In the genomic region with DNA sequence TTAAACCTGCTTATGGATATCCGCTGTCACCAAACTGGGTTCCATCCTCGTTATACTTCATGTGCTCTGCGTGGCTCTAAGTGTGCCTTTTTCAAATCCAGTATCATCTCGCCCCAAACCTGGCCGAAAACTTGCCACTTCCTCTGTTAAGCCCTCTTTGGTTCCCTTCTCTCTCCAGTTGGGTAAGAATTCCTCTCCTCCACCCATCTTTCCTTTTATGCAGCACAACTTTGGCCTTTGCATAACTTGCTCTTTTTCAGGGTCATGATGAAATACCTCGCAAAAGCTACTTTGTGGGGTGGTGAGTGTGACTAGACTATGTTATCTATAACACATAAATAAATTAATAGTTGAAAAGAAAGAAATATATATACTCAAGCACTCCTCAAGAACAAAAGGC, we compare ENCODE assay signal across 24 mouse cellular contexts. TPM values are rescaled to one million over a fixed set of nuclear protein-coding genes. Genes with fewer than 3 reads are reported as not detected.
A peak's percentile ranks its signal among the peaks of the same experiment; 100 is the strongest.
DNase-seq lines count a peak whose midpoint lies in the region; ATAC-seq and TF ChIP-seq lines count a peak whose summit lies in the region.
"Had no signal": no experiment of that assay in that cellular context is flagged by ENCODE, and none has a peak within 500 bp of the region (broad histone marks: within the 10 kb centered on the region; RNA-seq: fewer than 3 reads in every experiment).

No protein-coding gene starts in this region.

- no peaks in the 10 kb centered on the region for H3K4me1 ChIP-seq in midbrain, embryonic 11.5 days (ENCODE audit: control insufficient read depth, insufficient read depth, low read length)
- H3K4me1 ChIP-seq in midbrain, embryonic 15.5 days, result no peaks in the 10 kb centered on the region
- H3K4me1 ChIP-seq: forebrain, embryonic 10.5 days; forebrain, embryonic 13.5 days; hindbrain, embryonic 12.5 days; hindbrain, embryonic 15.5 days had no signal

- H3K79me2 ChIP-seq in myocyte (ENCODE audit: control insufficient read depth, insufficient read depth), result no peaks in the 10 kb centered on the region

- no peaks in the 10 kb centered on the region for H3K9me3 ChIP-seq in midbrain, embryonic 11.5 days (ENCODE audit: control insufficient read depth, low read length)
- no peaks in the 10 kb centered on the region for H3K9me3 ChIP-seq in midbrain, embryonic 15.5 days
- H3K9me3 ChIP-seq: forebrain, embryonic 10.5 days; forebrain, embryonic 13.5 days; G1E; heart, embryonic 10.5 days; hindbrain, embryonic 12.5 days; hindbrain, embryonic 15.5 days had no signal

- no peak overlapping the region for H3K9ac ChIP-seq in midbrain, embryonic 11.5 days (ENCODE audit: low read length)
- H3K9ac ChIP-seq in midbrain, embryonic 15.5 days, result no peak overlapping the region
- H3K9ac ChIP-seq: forebrain, embryonic 13.5 days; hindbrain, embryonic 12.5 days; hindbrain, embryonic 15.5 days had no signal

- WGBS in midbrain, embryonic 11.5 days, result 90% methylated on average over 6 of the region's 6 CpGs
- 93% methylated on average over 6 of the region's 6 CpGs for WGBS in midbrain, embryonic 15.5 days

- H3K4me2 ChIP-seq in midbrain, embryonic 11.5 days, result no peak overlapping the region
- H3K4me2 ChIP-seq in midbrain, embryonic 15.5 days, result no peak overlapping the region
- no peak overlapping the region for H3K4me2 ChIP-seq in myocyte (ENCODE audit: low read depth)
- H3K4me2 ChIP-seq: forebrain, embryonic 13.5 days; hindbrain, embryonic 12.5 days; hindbrain, embryonic 15.5 days had no signal

- no peak overlapping the region for H3K27ac ChIP-seq in midbrain, embryonic 11.5 days (ENCODE audit: low read depth, low read length)
- H3K27ac ChIP-seq in midbrain, embryonic 15.5 days, result no peak overlapping the region
- H3K27ac ChIP-seq: forebrain, embryonic 10.5 days; forebrain, embryonic 13.5 days; gastrocnemius, adult 2 months; heart, adult 2 months; heart, embryonic 10.5 days; hindbrain, embryonic 12.5 days; hindbrain, embryonic 15.5 days had no signal

- H3K4me3 ChIP-seq in midbrain, embryonic 11.5 days (ENCODE audit: low read depth, low read length), result no peak overlapping the region
- H3K4me3 ChIP-seq in midbrain, embryonic 15.5 days, result no peak overlapping the region
- H3K4me3 ChIP-seq in myocyte, result no peak overlapping the region
- H3K4me3 ChIP-seq: forebrain, embryonic 10.5 days; forebrain, embryonic 13.5 days; gastrocnemius, adult 2 months; heart, adult 2 months; heart, embryonic 10.5 days; hindbrain, embryonic 12.5 days; hindbrain, embryonic 15.5 days had no signal

- ATAC-seq in midbrain, embryonic 11.5 days (ENCODE audit: low FRiP score), result no peak
- ATAC-seq in midbrain, embryonic 15.5 days (replicated peaks), result no peak
- peak; percentile 74 for ATAC-seq in megakaryocyte, adult 5-6 weeks (ENCODE audit: poor library complexity, severe bottlenecking)
- ATAC-seq: activated CD4-positive, CD25-positive, alpha-beta regulatory T cell, adult 4 months; forebrain, embryonic 13.5 days; forebrain, embryonic 16.5 days had no signal

- no peaks in the 10 kb centered on the region for H3K27me3 ChIP-seq in midbrain, embryonic 11.5 days (ENCODE audit: control insufficient read depth, insufficient read depth, low read length)
- H3K27me3 ChIP-seq in midbrain, embryonic 15.5 days (replicated peaks), result no peaks in the 10 kb centered on the region
- H3K27me3 ChIP-seq in myocyte (ENCODE audit: control insufficient read depth, insufficient read depth, insufficient read length), result no peaks in the 10 kb centered on the region
- H3K27me3 ChIP-seq: CH12.LX; forebrain, embryonic 13.5 days; hindbrain, embryonic 12.5 days; hindbrain, embryonic 15.5 days had no signal

- DNase-seq in midbrain, embryonic 11.5 days (ENCODE audit: low spot score, missing footprints), result peak; percentile 65
- DNase-seq in MN1 (ENCODE audit: low spot score), result no peak
- no peak for DNase-seq in frontal cortex, postnatal 14 days (ENCODE audit: low spot score in 2 of 2)
- DNase-seq: adrenal gland, adult 8-10 months; adrenal gland, postnatal 25 days; B cell, adult 2 months; cerebellum, adult 18-20 months; cerebellum, adult 9-10 months; cerebellum, postnatal 14 days; gastrocnemius, adult 2 months; gastrocnemius, postnatal 14 days; heart, adult 2 months had no signal

- H3ac ChIP-seq in myocyte (ENCODE audit: control insufficient read depth, insufficient read length), result no peak overlapping the region

- no peaks in the 10 kb centered on the region for H3K36me3 ChIP-seq in midbrain, embryonic 11.5 days (ENCODE audit: control insufficient read depth, insufficient read depth, low read length)
- H3K36me3 ChIP-seq in midbrain, embryonic 15.5 days (replicated peaks), result no peaks in the 10 kb centered on the region
- H3K36me3 ChIP-seq in myocyte (ENCODE audit: control insufficient read depth, insufficient read depth), result no peaks in the 10 kb centered on the region
- H3K36me3 ChIP-seq: forebrain, embryonic 10.5 days; G1E; heart, embryonic 10.5 days; hindbrain, embryonic 12.5 days; hindbrain, embryonic 15.5 days had no signal

- TF ChIP-seq POLR2A in myocyte (IDR thresholded peaks at IDR 0.05; ENCODE audit: insufficient read length, low read depth), result no peak

TF ChIP-seq in myocyte, 11 proteins besides CTCF, POLR2A, EP300 and RAD21:
- TF ChIP-seq USF1 (IDR thresholded peaks at IDR 0.05; ENCODE audit: low read depth) (no peak), CEBPB (IDR thresholded peaks at IDR 0.05; ENCODE audit: insufficient read depth, poor library complexity, severe bottlenecking) (peak; percentile 78)

RNA-seq across cellular contexts. Expression of a gene that starts 22.6 kb away (rescaled TPM):
- polyA plus RNA-seq in midbrain, embryonic 11.5 days (2014; fragmentation: Nextera tagmentation; extraction: Ambion mirVana), result 1.8 and 2.5 TPM in 2 replicates
- polyA plus RNA-seq in midbrain, embryonic 15.5 days (2015; fragmentation: Nextera tagmentation; extraction: Ambion mirVana), result 5.1 and 5.6 TPM in 2 replicates
- total RNA-seq in megakaryocyte, adult 5-6 weeks (2015), result 166 and 194 TPM in 2 replicates
- 188 and 200 TPM in 2 replicates for total RNA-seq in megakaryocyte, adult 5-6 weeks (2017)
- 3.6 TPM for polyA plus RNA-seq in myocyte (2012; fragmentation: generic; extraction: Trizol)
